Mouse (Mus musculus) thymus, postnatal 4 days (tissue): ENCODE measurements around the gene Ankrd34c.

Experiments
- DNase-seq: peaks from one replicate; pipeline ENCODE4 v3.0.0; 2021

Ankrd34c gene

GRCm38 (mm10) chr9:89738295-89738694 lies at the start of gene Ankrd34c:
Ankrd34c (minus strand) TSS chr9:89738475.
- DNase-seq: no peak

GRCm38 (mm10) chr9:89787532-89787931 lies 49.3 kb upstream of the Ankrd34c start:
- no peak for DNase-seq

DNA sequence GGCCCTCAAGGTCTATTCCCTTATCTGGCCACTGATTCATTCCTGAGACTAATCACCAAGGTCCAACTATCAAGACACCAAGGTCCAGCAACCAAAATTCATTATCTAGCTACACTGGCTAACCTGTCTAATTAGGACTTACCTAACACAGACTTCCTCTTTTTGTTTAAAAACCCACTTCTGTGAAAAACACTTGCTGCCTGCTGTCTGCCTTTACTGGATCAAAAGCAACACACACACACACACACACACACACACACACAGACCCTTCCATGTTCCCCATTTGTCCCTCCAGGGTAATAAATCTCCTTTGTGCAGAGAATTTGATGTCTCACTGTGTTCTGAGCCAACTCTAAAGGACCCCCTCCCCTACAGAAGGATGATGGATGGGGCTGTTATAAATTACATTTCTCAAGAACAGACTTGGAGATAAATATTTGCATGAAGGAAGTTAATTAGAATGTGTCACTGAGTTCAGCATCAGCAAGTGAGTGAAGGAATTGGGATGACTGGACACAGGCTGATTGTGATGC lies 43.2 kb upstream of the Ankrd34c start:
- DNase-seq: no peak

GRCm38 (mm10) chr9:89779237-89779636 lies 41.0 kb upstream of the Ankrd34c start:
- DNase-seq: no peak

GRCm38 (mm10) chr9:89771153-89771552 lies 32.9 kb upstream of the Ankrd34c start:
- no peak for DNase-seq

GRCm38 (mm10) chr9:89762017-89762416 lies 23.7 kb upstream of the Ankrd34c start:
- no peak for DNase-seq

DNA sequence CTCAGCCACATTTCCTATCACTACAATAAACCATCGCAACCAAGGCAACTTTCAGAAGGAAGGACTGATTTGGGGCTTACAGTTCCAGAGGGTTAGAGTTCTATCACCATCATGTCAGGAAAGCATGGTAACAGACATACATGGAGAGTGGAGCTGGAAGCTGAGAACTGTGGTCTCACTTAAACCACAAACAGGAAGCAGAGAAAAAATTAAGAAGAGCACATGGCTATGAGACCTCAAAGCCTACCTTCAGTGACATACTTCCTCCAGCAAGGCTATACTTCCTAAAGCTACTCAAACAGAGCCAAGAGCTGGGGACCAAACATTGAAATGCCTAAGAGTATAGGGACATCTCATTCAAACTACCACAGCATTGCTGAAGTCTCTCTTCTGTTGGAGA lies 20.3 kb upstream of the Ankrd34c start:
- DNase-seq: no peak

DNA sequence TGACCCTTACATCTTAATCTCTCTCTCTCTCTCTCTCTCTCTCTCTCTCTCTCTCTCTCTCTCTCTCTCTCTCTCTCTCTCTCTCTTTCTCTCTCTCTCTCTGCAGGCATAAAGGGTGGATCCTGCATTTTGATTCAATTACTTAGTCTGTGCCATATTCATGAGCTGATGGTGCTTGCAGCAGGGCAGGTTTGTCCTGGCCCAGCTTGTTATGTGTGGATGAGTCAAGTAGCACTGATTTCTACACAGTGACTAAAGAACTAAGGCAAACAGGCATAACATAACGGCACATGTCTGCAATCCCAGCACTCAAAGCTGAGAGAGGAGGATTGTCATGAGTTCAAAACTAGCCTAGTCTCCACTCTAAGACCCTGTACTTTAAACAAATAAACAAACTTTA lies 19.9 kb upstream of the Ankrd34c start:
- no peak for DNase-seq

- no peak for DNase-seq
Measured at GRCm38 (mm10) chr9:89757571-89757970, 19.3 kb upstream of the Ankrd34c start.

DNA sequence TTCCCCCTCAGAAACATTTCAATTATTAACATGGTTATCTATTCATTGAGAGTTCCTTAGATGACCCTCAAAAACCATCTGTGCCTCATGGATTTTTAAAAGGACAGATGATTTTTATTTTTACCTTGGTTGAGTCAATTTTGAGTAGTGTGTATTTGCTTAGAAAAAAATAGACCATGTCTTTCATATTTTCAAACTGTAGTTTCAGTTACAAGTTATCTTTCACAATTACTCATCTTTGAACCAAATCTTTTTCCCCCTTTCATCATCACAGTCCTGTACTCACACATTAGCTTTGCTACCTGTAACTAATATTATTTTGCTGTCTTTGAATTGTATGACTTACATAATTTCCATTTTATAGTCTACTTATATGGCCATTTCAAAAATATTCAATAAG lies 1.8 kb upstream of the Ankrd34c start:
- no peak for DNase-seq

DNA sequence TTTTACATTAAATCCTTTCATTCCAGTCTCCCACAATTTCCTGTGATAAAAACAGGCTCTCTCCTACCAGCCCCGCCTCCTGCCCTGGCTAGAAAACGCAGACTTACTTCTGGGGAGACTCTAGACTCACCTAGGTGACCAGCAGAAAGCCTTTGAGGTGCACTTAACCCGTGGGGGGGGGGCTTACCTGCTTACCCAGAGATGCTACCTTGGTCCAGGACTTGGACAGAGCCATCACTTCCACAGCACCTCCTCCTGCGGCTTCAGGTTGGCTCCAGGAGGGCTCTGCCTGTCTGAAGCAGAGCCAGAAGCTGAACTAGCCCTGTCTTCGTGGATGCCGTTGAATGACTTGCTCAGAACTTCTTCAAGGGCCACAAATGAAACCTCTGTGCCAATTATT lies 387 bp downstream of the Ankrd34c start:
- DNase-seq: no peak

DNA sequence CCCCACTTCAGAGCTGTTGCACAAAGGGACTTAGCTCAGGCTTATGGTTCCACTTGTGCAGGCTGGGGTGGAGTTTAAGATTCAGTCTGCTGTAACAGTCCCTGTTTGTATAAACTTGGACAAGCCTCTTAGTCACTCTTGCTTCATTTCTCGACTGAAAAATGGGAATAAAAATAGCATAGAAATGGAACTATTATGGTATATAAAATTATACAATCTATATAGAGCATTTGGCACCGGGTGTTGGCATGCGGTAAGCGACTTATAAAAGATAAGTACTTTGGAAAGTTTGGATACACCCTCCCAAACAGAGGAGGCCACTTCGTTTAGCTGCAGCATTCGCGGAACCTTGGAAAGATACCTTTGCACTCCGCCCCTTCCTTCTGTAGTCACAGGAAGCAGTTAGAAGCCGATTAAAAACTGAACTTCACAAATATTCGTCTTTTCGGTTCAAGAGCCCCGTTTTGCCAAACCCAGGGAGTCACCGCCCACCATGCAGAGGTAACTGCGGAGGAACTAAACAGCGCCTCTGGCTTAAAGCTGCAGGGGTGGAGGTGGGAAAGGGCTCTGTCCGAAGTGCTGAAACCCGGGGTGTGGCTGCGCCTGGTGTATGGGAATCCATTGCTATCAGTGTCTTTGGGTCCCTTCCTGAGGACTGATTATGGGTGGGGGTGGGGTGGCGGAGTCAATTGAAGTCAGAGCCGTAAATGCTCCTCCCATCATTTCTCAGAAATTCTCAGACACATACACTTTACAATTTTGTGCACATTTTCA lies 1.2 kb downstream of the Ankrd34c start:
- peak; percentile 46 for DNase-seq

DNA sequence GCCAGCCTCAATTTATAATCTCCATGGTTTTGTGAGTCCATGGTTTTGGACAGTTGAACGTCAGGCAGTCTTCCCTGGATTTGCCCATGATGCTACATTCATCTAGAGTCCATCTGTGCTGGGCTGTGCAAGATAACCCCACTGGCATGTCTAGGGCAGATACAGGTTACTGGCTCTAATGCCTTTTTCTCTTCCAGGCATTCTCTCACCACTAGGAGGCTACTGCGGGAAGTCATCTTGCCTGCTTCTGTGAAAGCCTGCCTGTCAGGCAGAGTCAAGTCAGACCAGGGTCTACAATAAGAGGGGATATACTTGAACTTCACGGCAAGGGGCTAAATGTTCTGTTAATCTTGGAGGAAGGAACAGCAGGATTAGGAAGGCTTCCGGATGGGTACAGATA lies 31.4 kb downstream of the Ankrd34c start:
- DNase-seq: no peak

GRCm38 (mm10) chr9:89705197-89705533 lies 33.1 kb downstream of the Ankrd34c start:
- no peak for DNase-seq

DNA sequence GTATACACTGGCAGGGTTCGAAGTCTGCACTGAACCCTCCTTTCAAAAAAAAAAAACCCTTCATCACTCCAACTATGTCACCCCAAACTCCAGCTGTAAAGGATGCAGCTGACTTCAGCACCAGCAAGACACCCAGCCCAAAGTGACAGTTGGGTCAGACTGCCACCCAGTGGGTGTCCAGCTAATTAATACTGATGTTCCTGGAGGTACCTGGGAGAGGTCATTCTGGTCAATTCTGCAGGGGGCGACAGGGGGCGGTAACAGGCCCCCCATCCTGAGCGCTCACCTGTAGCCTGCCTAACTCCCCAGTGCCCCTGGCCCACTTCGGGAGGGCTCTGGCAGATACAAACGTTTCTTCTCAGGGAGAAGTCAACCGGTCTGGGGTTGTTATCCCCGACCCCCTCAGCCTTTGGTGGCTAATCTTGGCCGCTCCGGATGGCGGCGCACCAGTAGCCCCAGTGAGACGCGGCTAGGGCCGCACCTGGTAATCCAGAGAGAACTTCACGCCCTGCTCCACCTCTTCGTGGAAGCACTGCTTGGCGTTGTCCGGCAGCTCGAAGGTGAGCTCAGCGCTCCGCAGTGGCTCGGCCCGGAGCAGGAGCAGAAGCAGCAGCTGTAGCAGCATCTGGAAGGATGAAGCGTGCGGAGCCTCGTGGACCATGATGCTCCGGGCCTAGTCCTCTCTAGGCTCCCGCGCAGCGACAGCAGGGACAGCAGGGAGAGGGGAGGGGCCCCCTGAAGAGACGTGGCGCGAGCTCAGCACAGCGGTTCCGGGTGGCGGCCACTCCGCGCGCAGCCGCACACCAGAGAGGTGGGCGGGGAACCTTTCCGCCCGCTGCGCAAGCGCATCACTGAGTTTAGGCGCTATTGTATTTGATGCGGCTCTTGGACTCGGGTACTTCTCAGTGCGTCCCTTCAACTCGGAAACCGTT lies 33.7 kb downstream of the Ankrd34c start, which contains the start of gene Tmed3:
Gene Tmed3 (minus strand): TSS at position 804 of the 932 bp plus-strand sequence.
- peak; percentile 93 for DNase-seq

DNA sequence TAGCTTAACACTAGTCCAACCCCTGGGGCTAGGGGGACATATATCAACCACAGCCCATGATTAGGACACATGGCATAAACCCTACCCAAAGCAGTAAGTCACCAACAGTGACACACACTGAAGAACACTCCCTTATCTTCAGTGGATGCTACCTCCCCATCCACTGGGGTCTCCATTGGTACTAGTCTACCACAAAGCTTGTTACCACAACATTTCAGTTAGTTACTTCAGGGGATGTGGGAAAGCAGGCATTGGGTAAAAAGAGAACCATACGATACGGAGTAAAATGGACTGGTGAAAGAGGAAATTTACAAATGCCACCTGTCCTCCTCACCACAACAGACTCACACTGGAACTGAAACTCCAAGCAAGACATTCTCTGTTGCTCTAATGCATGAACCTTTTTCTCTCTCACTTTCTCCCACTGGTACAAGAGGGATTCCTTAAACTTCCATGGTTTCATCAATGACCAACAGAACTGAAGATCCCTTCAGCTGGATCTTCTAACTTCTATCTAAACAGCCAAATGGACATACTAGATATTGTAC lies 37.3 kb downstream of the Ankrd34c start:
- DNase-seq: no peak

- DNase-seq: no peak
Measured at GRCm38 (mm10) chr9:89695143-89695542, 43.1 kb downstream of the Ankrd34c start.

DNA sequence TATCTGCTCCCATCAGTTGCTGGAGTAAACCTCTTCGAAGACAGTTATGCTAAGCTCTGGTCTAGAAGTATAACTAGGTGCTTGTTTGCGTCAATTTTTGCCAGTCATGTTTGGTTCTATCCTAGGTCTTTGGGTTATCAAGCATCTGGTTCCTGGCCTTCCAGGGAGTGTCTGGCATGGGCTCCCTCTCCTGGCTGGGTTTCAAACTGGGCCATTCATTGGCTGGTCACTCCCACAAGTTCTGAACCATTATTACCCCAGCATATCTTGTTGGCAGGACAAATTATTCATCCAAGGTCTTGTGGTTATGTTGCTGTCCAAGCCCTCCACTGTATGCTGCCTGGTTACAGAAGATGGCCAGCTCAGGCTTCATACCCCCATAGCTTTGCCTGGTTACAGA lies 44.6 kb downstream of the Ankrd34c start:
- DNase-seq: no peak

GRCm38 (mm10) chr9:89689179-89689578 lies 49.1 kb downstream of the Ankrd34c start:
- no peak for DNase-seq

GRCm38 (mm10) chr9:89687503-89688226 lies 50.6 kb downstream of the Ankrd34c start:
- DNase-seq: peak; percentile 52

DNA sequence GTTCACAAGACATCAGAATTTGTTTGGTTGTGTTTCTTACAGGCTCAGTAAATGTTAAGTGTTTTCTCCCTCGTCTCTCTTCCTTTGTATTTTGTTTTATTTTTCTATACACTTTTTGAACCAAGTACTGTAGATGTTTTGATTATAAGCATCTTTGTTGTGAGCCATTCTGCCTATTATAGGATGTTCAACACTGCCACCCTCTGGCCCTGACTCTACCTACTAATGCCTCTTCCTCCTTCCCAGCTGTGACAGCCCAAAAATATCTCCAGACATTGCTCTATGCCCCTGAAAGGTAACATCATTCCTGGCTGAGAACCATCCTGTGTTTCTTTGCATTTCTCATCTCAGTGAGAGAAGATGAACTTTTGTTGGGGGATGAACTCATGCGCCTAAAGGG lies 52.0 kb downstream of the Ankrd34c start:
- peak; percentile 44 for DNase-seq

DNA sequence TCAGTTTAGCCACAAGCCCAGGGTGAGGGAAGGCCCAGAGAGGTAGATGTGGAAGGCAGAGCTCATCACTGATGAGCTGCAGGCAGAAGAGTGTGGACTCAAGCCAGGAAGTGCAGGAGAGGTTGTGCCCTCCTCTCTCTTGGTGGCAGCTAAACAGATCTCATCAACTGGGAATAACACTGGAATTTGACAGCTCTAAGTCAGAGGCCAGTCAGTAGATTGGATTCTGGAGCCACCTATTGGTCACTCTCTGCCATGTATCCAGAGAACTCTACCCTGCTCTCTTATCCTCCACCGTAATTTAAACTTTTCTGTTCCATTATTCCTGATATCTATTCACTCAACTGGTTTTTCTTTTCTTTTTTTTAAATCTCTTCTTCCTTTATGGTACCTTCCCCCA lies 59.3 kb downstream of the Ankrd34c start:
- DNase-seq: no peak
